Mouse (Mus musculus) olfactory bulb, adult 2 months (tissue): Measurements from ENCODE around the gene Tubg1. TPM values are rescaled to one million over a fixed set of nuclear protein-coding genes. Genes with fewer than 3 reads are reported as not detected.

ENCODE experiments used
- H3K27ac ChIP-seq: fragments of 200-500 bp; 2 replicates; pipeline ENCODE4 v1.5.1; 2012; ENCODE audit warnings: low read depth, low read length; ENCODE audit not compliant: insufficient read depth
- H3K4me1 ChIP-seq: fragments of 200-500 bp; 2 replicates; pipeline ENCODE4 v1.6.1; 2012; ENCODE audit warnings: low read length; ENCODE audit not compliant: control insufficient read depth, insufficient read depth
- H3K4me3 ChIP-seq: fragments of 200-500 bp; 2 replicates; pipeline ENCODE4 v1.5.1; 2012; ENCODE audit warnings: mild to moderate bottlenecking, low read depth, low read length, moderate library complexity; ENCODE audit not compliant: insufficient read depth
- CTCF ChIP-seq: fragments of 200-500 bp; IDR thresholded peaks from 2 replicates; pipeline ENCODE4 v1.5.1; 2012; ENCODE audit warnings: low read depth, mild to moderate bottlenecking, low read length, moderate library complexity; ENCODE audit not compliant: insufficient read depth
- POLR2A ChIP-seq: fragments of 200-500 bp; IDR thresholded peaks from 2 replicates; pipeline ENCODE4 v1.6.1; 2012; ENCODE audit warnings: mild to moderate bottlenecking, low read depth, low read length, moderate library complexity; ENCODE audit not compliant: insufficient read depth
- WGBS: fragments of 180-500 bp; shearing (Covaris S2); methylation state at CpG from one replicate; pipeline ENCODE4 v1.1.7; 2018; 5-methylcytosine and 5-hydroxymethylcytosine counted together
- polyA plus RNA-seq: library from polyadenylated mRNA; stranded (reverse); fragments of >200 nt; gene quantifications from 2 replicates; pipeline ENCODE4 v1.2.4, GENCODE M21; 2012; ENCODE audit warnings: low replicate concordance; ENCODE audit not compliant: missing spikeins, insufficient read depth, insufficient read length

Tubg1 gene
- polyA plus RNA-seq, 1 experiment: not detected

GRCm38 (mm10) chr11:101173631-101174388 lies 54.1 kb downstream of the Tubg1 start:
- Histone ChIP-seq H3K4me1 (peaks cover 55% of the 10 kb centered on the region), H3K4me3 (peak overlapping the region; percentile 28), H3K27ac (no peak overlapping the region)
- TF ChIP-seq CTCF (peak; percentile 94), POLR2A (peak; percentile 30; the same call in 1 of the 2 replicates)
- WGBS: 7% methylated on average over 61 of the region's 61 CpGs

GRCm38 (mm10) chr11:101174389-101174745 lies 54.6 kb downstream of the Tubg1 start:
- 35% methylated on average over 9 of the region's 9 CpGs for WGBS
- peaks cover 50% of the 10 kb centered on the region for H3K4me1 ChIP-seq
- no peak overlapping the region for H3K27ac ChIP-seq
- no peak overlapping the region for H3K4me3 ChIP-seq
- no peak for TF ChIP-seq CTCF
- no peak for TF ChIP-seq POLR2A

DNA sequence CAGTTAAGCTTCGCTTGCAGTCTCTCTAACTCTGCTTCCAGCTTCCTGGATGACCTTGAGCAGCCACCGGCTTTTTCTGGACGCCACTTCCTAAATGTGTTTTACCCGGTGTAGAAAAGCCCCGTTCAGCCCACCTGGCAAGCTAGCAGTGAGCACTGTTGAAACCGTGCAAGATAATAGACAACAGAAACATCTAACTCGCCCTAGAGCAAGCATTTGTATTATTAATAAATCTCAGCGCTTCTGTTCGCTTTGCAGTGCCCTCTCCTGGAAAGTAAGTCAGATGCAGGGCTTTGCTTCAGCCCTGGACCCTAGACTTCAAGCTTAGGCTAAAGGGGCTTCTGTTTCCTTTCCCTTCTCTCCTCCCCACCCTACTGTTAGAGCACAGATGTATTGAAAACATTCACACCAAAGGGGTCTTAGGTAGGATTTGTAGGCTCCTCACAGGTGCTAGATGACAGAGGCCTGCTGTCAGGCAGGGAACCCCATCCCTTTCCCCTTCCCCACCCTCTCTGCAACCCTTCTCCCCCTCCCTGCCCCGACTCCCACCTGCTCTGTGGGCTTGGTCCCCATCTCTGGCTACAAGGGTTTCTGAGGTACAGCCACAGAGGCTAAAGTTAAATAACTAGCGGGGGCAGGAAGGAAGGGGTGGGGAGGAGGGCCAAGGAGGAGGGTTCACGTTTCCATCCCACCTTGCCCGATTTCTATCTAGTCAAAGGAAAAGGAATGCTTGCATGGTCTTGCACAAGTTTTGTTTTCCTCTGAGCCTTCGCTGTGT lies 55.3 kb downstream of the Tubg1 start, which contains the start of gene Ccr10:
Ccr10 (minus strand) TSS at position 593 of the 778 bp plus-strand sequence.
- WGBS: 26% methylated on average over 14 of the region's 14 CpGs
- Histone ChIP-seq H3K27ac (peak within 1 kb of the TSS; percentile 31; the same call in 1 of the 2 replicates), H3K4me3 (peak within 1 kb of the TSS; percentile 64), H3K4me1 (peaks cover 44% of the 10 kb centered on the region)
- TF ChIP-seq CTCF (no peak), POLR2A (no peak)

- 0 out of 2 replicates have a peak overlapping the region, but pooled peaks have one; percentile 31 for H3K27ac ChIP-seq
- H3K4me1 ChIP-seq: peaks cover 39% of the 10 kb centered on the region
- peak overlapping the region; percentile 64 for H3K4me3 ChIP-seq
- TF ChIP-seq POLR2A: no peak
- TF ChIP-seq CTCF: no peak
- WGBS: 11% methylated on average over 11 of the region's 11 CpGs
Observed at GRCm38 (mm10) chr11:101175636-101176116, 55.9 kb downstream of the Tubg1 start.

Other genes with a start within 250 kb of the Tubg1 start
- not detected in 2 replicates for gene Stat3, start 180.4 kb upstream of the Tubg1 start, polyA plus RNA-seq
- not detected in 2 replicates for gene Cavin1, start 149.1 kb upstream of the Tubg1 start, polyA plus RNA-seq
- 524 TPM in 1 of 2 replicates, not detected in the other for gene Atp6v0a1, start 110.5 kb upstream of the Tubg1 start, polyA plus RNA-seq
- gene Naglu, start 49.9 kb upstream of the Tubg1 start, polyA plus RNA-seq: not detected in 2 replicates
- not detected in 2 replicates for gene Hsd17b1, start 41.5 kb upstream of the Tubg1 start, polyA plus RNA-seq
- gene Coasy, start 37.4 kb upstream of the Tubg1 start, polyA plus RNA-seq: not detected in 2 replicates
- gene Mlx, start 32.7 kb upstream of the Tubg1 start, polyA plus RNA-seq: not detected in 2 replicates
- not detected in 2 replicates for gene Psmc3ip, start 24.5 kb upstream of the Tubg1 start, polyA plus RNA-seq
- gene Retreg3, start within 50 bp of the Tubg1 start, polyA plus RNA-seq: not detected in 2 replicates
- not detected in 2 replicates for gene Tubg2, start 36.0 kb downstream of the Tubg1 start, polyA plus RNA-seq
- not detected in 2 replicates for gene Cntnap1, start 50.6 kb downstream of the Tubg1 start, polyA plus RNA-seq
- gene Plekhh3, start 51.4 kb downstream of the Tubg1 start, polyA plus RNA-seq: not detected in 2 replicates
- gene Ccr10, start 55.5 kb downstream of the Tubg1 start, polyA plus RNA-seq: not detected in 2 replicates
- gene Ezh1, start 106.5 kb downstream of the Tubg1 start, polyA plus RNA-seq: not detected in 2 replicates
- not detected in 2 replicates for gene Ramp2, start 126.1 kb downstream of the Tubg1 start, polyA plus RNA-seq
- not detected in 2 replicates for gene Vps25, start 133.8 kb downstream of the Tubg1 start, polyA plus RNA-seq
- gene Wnk4, start 140.6 kb downstream of the Tubg1 start, polyA plus RNA-seq: not detected in 2 replicates
- gene Cntd1, start 159.1 kb downstream of the Tubg1 start, polyA plus RNA-seq: not detected in 2 replicates
- gene Coa3, start 159.2 kb downstream of the Tubg1 start, polyA plus RNA-seq: not detected in 2 replicates
- not detected in 2 replicates for gene Becn1, start 182.3 kb downstream of the Tubg1 start, polyA plus RNA-seq
- 706 TPM in 1 of 2 replicates, not detected in the other for gene Psme3, start 196.3 kb downstream of the Tubg1 start, polyA plus RNA-seq
- not detected in 2 replicates for gene Aoc2, start 205.1 kb downstream of the Tubg1 start, polyA plus RNA-seq
- not detected in 2 replicates for gene Aoc3, start 210.7 kb downstream of the Tubg1 start, polyA plus RNA-seq
- gene G6pc, start 247.6 kb downstream of the Tubg1 start, polyA plus RNA-seq: not detected in 2 replicates